Comparison of ENCODE assay signal across 19 mouse cellular contexts in the genomic region with DNA sequence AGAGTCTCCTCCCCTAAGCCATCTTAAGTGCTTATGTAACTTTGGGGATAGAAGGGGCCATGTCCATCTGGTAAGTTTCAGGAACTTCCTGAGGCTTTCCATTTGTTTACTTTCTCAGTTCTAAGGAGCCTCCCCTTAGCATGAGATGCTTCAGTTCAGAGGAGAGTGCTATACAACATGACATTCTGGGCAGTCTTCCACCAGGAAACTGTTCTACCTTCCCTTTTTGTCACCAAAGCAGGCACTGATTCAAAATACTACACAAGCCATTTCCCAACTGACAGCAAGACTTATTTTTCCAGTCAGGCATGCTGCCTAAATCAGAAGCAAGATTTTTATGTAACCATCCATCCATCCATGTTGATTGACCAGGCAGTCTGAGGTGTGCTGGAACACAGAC.
DNase-seq lines count a peak whose midpoint lies in the region; ATAC-seq lines count a peak whose summit lies in the region.
"Had no signal": no experiment of that assay in that cellular context is flagged by ENCODE, and none has a peak within 500 bp of the region (broad histone marks: within the 10 kb centered on the region; RNA-seq: fewer than 3 reads in every experiment).

No protein-coding gene starts in this region.

- no peaks in the 10 kb centered on the region for H3K36me3 ChIP-seq in midbrain, embryonic 11.5 days (ENCODE audit: control insufficient read depth, insufficient read depth, low read length)
- H3K36me3 ChIP-seq in midbrain, embryonic 15.5 days (replicated peaks) = no peaks in the 10 kb centered on the region
- H3K36me3 ChIP-seq: G1E had no signal

- H3K27ac ChIP-seq in midbrain, embryonic 11.5 days (ENCODE audit: low read depth, low read length) = no peak overlapping the region
- no peak overlapping the region for H3K27ac ChIP-seq in midbrain, embryonic 15.5 days

- no peak overlapping the region for H3K4me2 ChIP-seq in midbrain, embryonic 11.5 days
- no peak overlapping the region for H3K4me2 ChIP-seq in midbrain, embryonic 15.5 days

- no peak for ATAC-seq in midbrain, embryonic 11.5 days (ENCODE audit: low FRiP score)
- no peak for ATAC-seq in midbrain, embryonic 15.5 days (replicated peaks)
- ATAC-seq: activated CD4-positive, CD25-positive, alpha-beta regulatory T cell, adult 4 months; CD4-positive, CD25-positive, alpha-beta regulatory T cell, adult 4 months; Patski had no signal

- no peak overlapping the region for H3K4me3 ChIP-seq in midbrain, embryonic 11.5 days (ENCODE audit: low read depth, low read length)
- H3K4me3 ChIP-seq in midbrain, embryonic 15.5 days = no peak overlapping the region

- no peaks in the 10 kb centered on the region for H3K27me3 ChIP-seq in midbrain, embryonic 11.5 days (ENCODE audit: control insufficient read depth, insufficient read depth, low read length)
- H3K27me3 ChIP-seq in midbrain, embryonic 15.5 days (replicated peaks) = no peaks in the 10 kb centered on the region
- H3K27me3 ChIP-seq: Patski had no signal

- DNase-seq in cerebellum, postnatal 10 days = peak; percentile 59 to 68
- DNase-seq in cerebellum, adult 11 months = no peak
- DNase-seq in cerebellum, postnatal 14 days = peak; percentile 45 to 58
- DNase-seq in cerebellum, adult 9-11 months = no peak
- DNase-seq in midbrain, embryonic 11.5 days (ENCODE audit: low spot score, missing footprints) = peak; percentile 51
- DNase-seq: adrenal gland, adult 2 months; adrenal gland, adult 8-10 months; adrenal gland, postnatal 10 days; adrenal gland, postnatal 14 days; adrenal gland, postnatal 25 days; adrenal gland, postnatal 36 days; B cell, adult 2 months; cerebellum, adult 11-12 months; cerebellum, adult 18-20 months had no signal

- no peak overlapping the region for H3K9ac ChIP-seq in midbrain, embryonic 11.5 days (ENCODE audit: low read length)
- H3K9ac ChIP-seq in midbrain, embryonic 15.5 days = no peak overlapping the region

- H3K4me1 ChIP-seq in midbrain, embryonic 11.5 days (ENCODE audit: control insufficient read depth, insufficient read depth, low read length) = no peaks in the 10 kb centered on the region
- no peaks in the 10 kb centered on the region for H3K4me1 ChIP-seq in midbrain, embryonic 15.5 days

- no peaks in the 10 kb centered on the region for H3K9me3 ChIP-seq in midbrain, embryonic 11.5 days (ENCODE audit: control insufficient read depth, low read length)
- no peaks in the 10 kb centered on the region for H3K9me3 ChIP-seq in midbrain, embryonic 15.5 days

Comparison
In these comparisons a context has a peak if more than half of its experiments do, and no peak if none do; other contexts are left out.
1. DNase-seq: peak in cerebellum, postnatal 10 days (2 of 2), cerebellum, postnatal 14 days (2 of 2) and midbrain, embryonic 11.5 days (single experiment); none in cerebellum, adult 11 months (single experiment) and cerebellum, adult 9-11 months (single experiment).